Mouse (Mus musculus) left cerebral cortex, postnatal 36 days (tissue): ENCODE data around the gene Kcne4. TPM values are rescaled to one million over a fixed set of nuclear protein-coding genes. Genes with fewer than 3 reads are reported as not detected.
A peak's percentile ranks its signal among the peaks of the same experiment; 100 is the strongest.
"Not testable (repeated sequence)": the region's sequence is repeated elsewhere in the genome, so short reads cannot be mapped to it uniquely, and the experiment has no call there.

Source experiments
- DNase-seq, 2 experiments: peaks; one replicate each; pipeline ENCODE4 v3.0.0; 2021 to 2022; ENCODE audit warnings: low spot score in 2 of 2, mixed read lengths in 1 of 2
- intact Hi-C: fragments of 180-260 bp; cut with DNase I; formaldehyde crosslinking; loops from one replicate; pipeline ENCODE4 v1.15.1; 2025
- total RNA-seq, 2 experiments: library from RNA; stranded (reverse); gene quantifications; 2 replicates each; pipeline ENCODE4 v1.2.3; 2021

The Kcne4 gene
- 1 to 10 TPM; 1.1 to 1.3 TPM for total RNA-seq

DNA sequence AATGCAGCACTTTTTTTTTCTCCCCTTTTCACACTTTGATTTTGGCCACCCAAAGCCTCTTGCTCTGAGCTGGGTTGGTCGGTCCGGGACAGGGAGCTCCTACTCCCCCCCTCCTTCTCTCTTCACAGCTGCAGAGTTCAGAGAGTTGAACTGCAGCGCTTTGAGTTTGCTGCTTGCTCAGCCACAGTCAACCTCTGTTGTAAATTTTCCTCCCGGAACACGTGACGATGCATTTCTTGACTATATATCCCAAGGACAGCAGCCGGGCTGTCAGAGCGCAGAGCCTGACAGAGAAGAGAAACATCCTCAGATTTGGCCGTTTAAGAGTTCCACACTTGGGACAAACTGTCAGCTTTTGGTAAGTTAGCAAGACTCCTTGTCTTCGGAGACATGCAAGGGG lies at the start of gene Kcne4:
Gene Kcne4 (plus strand): TSS at position 120 of the 400 bp plus-strand sequence.
- no peak for DNase-seq
- intact Hi-C loops = no loop called here

DNA sequence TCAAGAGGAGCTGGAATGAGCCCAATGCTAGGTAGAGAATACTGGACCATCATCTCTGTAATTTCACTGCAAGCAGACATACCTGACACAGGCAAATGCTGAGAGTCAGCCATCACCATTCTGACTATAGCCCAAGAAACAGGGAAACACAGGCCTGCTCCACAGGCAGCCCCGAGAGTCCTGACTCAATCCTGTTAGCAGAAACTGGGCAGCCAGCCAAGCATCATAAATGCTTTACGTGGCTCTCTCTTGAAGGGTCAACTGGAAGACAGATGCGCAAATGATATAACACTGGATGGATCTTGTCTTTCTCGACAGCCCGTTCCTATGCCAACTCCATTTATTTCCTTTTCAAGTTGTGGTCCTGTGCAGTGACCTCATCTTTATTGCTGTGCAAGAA lies 34.7 kb upstream of the Kcne4 start:
- intact Hi-C loops = no loop called here
- DNase-seq = no peak

DNA sequence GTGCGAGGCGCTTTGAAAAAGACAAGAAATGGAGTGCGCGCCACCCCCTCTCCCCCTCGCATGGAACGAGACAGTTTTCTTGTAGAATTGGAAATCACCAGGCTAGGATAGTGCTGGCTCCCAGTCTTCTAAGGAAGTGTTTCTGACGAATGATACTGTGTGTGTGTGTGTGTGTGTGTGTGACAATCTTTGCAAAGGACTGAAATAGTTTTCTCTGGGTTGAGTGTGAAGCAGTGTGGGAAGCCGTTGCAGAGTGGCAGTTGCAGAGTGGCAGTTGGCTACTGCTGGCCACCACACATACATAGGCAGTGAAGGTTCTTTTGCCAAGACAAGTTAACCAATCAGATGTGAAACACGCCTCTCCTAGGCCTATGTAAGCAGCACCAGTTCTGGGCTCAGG lies 31.6 kb upstream of the Kcne4 start:
- intact Hi-C loops = not testable (repeated sequence)
- peak in 1 of 2 experiments; percentile 11 for DNase-seq

DNA sequence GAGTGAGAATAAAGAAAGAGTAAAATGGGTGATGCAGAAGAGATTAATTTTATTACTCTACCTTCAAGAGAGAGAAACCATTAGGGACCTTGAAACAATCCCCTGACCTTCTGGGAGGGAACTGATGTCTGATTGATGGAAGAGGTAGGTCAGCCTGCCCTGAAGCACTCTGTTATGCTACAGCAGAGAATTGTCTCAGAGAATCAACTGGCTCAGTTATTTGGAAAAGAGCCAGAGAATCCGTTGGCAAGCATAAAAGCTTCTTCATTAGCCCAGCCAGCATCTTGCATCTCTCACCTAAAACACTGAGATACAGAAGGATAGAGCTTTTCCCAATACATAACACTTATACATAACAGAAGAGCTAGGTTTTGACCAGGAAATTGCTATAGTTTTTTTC lies 26.8 kb upstream of the Kcne4 start:
- DNase-seq = no peak
- intact Hi-C loops = no loop called here

DNA sequence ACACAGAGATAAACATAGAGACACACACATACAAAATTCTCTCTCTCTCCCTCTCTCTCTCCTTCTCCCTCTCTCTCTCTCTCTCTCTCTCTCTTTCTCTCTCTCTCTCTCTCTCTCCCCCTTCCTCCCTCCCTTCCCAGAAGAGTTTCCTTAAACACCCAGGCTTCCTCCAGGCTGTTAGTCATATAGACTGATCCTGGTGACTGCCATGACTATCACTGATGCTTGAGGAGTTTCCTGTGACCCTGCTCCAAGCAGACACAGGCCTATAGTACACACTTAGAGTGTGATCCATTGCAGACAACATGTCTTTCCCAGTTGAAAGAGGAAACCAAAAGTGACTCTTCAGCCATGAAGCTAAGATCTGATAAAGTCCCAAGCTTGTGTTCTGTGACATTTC lies 9.1 kb upstream of the Kcne4 start:
- intact Hi-C loops = no loop called here
- no peak for DNase-seq

DNA sequence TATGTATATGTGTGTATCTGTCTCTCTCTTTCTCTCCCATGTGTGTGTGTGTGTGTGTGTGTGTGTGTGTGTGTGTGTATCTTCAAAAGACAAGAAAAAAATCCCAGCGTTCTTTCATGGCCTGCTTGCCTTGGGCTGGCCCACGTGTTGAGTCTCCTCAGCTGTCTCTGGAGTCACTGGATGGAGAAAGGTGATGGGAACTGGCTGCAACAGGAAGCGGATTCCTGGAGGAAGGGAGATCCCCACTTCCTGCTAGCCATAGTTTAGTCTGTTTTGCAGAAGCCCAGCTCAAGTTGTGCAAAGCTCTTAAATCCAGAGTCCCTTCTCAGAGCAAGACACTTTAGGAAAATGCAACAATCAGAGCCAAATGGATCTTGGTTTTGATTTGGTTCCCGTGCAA lies 6.7 kb upstream of the Kcne4 start:
- DNase-seq = no peak
- intact Hi-C loops = no loop called here

DNA sequence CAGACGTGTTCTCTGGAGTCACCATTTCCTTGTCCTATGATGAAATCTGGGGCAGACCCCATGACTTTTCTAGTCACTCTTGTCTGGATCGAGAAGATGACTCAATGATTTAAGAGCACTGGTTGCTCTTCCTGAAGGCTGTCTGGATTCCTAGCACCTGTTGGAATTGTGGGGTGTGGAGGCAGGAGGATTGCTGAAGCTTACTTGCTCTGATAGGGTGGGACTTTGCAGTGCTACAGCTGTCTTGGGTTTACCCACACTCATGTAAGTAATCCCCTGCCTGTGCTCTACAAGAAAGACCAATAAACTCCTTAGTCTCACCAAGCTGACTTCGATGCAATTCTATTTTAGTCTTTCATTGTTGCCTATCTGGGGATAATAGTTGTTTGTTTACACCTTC lies 5.7 kb upstream of the Kcne4 start:
- intact Hi-C loops = no loop called here
- no peak for DNase-seq

DNA sequence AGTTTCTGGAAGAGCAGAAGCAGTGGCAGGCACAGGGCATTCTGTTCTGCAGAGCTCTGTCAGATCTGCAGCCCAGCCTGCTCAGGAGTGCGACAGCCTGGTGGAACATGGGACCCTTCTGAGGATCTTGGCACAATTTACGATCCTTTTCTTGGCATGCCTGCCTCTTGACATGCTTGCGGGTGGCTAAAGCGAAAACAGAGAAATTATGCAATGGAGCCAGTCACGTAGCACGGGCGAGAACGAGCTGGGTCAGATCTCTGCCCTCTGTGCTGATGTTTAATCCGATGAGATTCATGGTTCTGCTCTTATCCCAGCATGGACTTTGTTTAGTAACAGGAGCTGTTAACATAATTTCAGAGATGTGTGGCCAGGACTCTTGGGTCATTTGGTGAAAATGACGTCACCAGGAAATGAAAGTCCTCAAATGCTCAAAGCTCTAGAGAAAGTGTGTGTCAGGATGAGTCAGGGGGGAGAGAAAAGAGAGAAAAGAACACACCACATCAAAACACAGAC lies 4.5 kb upstream of the Kcne4 start:
- intact Hi-C loops = no loop called here
- DNase-seq = no peak

DNA sequence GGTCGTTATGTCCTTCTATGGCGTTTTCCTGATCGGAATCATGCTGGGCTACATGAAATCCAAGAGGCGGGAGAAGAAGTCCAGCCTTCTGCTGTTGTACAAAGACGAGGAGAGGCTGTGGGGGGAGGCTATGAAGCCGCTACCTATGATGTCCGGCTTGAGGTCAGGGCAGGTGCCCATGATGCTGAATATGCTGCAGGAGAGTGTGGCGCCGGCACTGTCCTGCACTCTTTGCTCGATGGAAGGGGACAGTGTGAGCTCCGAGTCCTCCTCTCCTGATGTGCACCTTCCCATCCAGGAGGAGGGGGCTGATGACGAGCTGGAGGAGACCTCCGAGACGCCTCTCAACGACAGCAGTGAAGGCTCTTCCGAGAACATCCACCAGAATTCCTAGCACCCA lies 1.2 kb downstream of the Kcne4 start:
- intact Hi-C loops = no loop called here
- DNase-seq = no peak

DNA sequence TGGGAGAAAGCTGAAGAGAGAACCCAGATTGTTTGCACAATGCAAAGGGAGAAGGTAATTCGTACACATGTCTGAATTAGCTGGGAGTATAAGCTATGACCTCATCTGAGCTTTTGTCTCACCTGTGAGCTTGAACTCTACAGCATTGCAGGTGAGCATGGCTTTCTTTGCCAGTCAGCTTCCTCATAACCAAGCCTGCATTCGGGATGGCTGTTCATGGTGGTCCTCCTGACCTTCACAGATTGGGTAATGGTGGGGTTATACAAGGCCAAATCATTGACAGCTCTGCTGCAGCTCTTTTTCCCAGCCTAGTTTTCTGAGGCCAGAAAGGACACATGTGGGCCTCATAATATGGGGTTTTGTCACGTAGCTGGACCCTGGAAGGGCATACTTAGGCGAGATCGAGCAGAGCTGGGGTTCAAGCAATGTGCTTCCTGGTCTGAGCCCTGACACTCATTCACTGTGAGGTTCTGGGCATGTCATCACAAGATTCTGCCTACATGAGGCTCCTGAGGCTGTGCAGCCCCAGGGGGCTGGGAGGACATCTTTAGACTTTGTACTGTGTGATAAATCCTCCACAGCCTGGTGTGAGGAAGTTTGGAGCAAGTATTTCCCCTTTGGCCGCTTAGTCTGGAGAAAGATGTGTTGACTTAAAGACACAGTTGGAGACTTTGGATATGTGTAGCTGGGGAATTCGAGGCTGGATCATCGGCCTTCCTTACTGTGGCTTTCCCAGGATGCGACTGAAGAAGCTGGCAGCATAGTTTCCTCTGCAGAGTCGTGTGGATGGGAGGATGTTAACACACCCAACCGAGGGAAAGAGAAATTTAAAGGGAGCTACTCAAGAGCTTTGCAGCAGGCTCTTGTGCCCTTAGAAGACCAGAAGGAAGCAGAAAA lies 2.3 kb downstream of the Kcne4 start:
- no peak for DNase-seq
- intact Hi-C loops = no loop called here

DNA sequence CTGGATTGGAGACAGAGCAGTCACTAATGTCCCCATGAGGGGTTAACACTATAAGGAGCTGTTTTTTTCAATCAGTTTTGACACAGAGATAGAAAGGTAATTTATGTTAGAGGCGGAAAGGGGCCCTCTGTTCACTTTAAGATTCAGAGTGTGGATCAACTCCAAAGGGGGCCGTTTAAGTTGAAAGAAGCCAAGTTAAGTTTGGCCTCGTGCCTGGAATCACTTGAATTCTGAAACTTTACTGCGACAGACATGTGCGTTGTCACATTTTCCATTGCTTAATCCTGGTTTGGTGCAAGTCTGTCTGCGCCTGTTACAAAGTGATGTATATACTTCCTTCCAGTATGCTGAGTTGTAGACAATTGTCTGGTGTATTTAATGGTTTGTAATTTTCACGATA lies 3.0 kb downstream of the Kcne4 start:
- intact Hi-C loops = no loop called here
- DNase-seq = no peak

DNA sequence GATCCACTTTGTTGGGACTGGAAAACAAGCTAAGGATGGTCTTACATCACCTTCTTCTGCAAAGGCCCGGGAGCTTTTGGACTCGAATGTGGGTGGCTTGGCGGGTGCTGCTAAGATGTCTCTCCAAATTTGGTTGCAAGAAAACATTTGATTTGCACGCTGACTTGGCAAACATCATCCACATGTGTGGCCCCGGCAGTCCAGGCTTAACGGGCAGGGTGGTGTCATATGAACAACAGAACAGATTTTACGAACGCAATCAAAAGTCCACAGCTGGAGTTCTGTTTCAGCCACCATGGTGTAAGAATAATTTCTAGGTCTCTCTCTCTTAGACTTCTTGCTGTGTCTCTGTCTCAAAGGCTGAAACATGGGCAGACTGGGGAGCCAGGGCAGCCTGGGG lies 3.6 kb downstream of the Kcne4 start:
- DNase-seq = no peak
- intact Hi-C loops = no loop called here

DNA sequence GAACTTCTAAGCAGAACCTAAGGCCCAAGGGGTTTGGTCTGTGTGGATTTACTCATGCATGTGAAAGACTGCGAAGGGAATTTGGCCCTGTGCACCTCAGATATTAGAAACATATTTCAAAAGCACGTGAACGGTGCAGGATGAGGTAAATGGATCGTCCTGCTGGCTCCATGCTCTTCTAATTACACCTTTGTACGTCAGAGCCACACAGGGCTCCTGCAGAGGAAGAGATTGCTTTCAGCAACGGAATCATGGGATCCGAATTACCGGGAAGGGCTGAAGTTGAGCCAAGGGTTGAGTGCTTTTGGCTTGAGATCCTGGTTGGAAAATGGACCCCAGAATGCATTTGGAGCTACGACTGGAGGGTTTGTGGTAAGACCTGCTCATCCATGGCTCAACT lies 4.6 kb downstream of the Kcne4 start:
- intact Hi-C loops = no loop called here
- no peak for DNase-seq

DNA sequence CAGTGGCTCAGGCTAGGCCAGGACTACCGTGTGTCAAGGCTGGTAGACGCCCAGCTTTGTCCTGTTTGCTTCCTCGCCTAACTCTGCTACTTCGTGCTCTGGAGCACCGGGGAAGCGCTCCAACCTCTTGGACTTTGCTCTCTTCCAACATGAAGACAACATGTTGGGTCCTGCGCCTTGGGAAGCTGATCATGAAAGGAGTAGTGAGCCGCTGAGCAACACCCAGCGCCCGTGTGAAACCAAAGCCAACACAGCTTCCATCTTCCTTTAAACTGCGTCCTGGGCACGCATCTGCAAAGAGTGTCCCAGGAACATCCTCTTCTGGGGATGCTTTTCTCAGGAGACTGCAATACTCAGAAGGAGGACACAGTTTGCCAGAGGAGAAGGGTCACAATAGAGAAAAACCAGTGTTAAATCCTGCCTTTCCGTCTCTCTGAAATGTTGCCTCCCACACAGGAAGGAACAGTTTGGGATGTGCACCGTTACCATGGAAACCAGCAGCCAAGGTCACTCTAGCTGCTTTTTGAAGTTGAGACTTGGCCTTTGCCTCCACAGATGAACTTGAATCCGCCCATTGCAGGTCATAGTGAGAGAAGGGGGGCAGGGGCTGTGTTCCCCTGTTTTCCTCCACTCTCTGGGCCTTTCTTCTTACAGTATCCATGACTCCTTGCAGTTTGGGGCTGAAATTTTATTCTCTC lies 5.3 kb downstream of the Kcne4 start:
- intact Hi-C loops = no loop called here
- DNase-seq = no peak

DNA sequence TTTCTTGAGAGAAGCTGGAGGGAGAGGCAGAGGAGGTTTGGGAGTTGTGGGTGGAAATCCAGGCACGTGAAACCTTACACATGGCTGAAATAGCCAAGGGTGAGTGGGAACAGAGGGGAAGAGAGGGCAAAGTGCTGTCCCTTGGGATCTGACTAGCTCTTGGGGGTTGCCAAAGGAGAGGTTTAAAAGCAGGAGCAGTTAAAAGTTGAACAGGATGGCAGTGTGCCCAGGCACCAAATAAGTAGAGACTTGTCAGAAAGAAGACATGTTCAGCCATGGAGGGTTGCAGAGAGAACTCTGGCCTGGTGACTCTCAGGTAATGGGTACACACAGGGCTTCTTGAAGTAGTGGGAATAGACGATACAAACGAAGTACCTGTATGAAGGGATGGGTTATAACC lies 8.7 kb downstream of the Kcne4 start:
- intact Hi-C loops = no loop called here
- no peak for DNase-seq

DNA sequence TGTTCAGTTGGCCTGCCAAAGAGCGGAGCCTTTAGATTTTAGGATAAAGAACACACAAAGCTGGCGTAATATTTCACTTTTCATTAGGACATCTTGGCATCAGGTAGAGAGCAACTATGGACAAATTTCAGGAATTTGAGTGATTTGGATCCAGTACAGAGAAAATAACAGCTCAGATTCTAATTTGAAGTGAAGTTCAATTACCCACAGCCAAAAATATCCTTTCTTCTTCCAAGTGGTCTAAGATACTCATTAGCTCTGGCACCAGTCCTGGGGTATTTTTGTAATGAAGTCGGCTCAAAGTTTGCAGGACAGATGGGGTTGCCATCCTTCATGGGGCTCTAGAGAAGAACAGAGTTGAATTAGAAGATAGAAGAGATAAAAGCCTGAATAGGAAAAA lies 21.9 kb downstream of the Kcne4 start:
- intact Hi-C loops = no loop called here
- no peak for DNase-seq

DNA sequence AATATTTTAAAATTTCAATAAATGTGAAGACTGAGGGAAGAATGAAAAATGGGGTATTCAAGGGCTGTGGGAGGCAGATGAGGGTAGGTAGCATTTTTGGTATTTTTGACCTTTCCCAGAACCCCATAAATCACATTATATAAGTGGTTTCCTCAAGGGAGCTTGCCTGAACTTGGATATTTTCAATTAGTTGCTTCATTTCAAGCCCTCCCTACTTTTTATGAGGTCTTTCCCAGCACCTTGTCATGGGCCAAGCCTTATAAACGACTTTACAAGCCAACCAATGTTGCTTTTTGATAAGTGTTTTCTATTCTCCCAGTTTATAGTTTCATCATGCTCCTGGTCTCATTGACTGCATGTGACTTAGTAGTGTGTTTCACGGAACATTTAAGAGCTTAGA lies 24.2 kb downstream of the Kcne4 start:
- intact Hi-C loops = no loop called here
- no peak for DNase-seq

DNA sequence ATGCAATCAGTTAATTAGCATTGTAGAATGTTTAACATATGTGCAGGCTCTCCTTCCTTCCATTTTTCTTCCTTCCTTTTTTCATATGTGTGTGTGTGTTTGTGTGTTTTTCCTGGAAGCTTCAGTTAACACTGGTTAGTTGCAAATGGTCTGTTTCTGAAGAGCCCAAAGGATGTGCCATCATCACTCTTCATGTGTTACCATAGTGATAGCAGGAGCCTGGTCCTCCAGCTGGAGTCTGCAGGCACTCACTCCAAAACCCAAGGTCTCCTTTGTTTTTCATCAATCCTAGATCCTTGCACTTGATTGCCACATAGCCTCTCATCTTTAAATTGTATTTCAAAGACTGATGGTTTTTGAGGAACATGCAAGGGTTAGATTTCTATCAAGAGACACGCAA lies 29.1 kb downstream of the Kcne4 start:
- DNase-seq = no peak
- intact Hi-C loops = loop anchor here (5.0 kb wide), 1 partner anchor 118 kb away; no protein-coding TSS in a partner anchor

DNA sequence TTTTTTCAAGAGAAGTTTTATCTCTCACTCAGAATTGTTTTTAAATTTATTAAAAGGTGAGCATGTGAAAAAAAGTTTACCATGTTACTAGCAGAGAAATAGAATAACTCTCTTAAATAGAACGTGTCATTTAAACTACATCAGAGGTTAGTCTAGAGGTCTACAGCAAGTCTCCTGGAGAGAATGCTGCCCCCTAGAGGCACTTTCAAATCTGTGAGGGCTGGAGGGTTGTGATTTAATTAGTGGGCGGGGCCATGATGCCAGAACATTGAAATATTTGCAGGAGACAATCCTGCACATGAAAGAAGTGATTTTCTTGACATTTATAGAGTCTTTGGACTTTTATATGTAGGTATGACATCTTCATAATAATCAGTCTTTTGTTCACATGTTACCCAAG lies 29.9 kb downstream of the Kcne4 start:
- DNase-seq = no peak

DNA sequence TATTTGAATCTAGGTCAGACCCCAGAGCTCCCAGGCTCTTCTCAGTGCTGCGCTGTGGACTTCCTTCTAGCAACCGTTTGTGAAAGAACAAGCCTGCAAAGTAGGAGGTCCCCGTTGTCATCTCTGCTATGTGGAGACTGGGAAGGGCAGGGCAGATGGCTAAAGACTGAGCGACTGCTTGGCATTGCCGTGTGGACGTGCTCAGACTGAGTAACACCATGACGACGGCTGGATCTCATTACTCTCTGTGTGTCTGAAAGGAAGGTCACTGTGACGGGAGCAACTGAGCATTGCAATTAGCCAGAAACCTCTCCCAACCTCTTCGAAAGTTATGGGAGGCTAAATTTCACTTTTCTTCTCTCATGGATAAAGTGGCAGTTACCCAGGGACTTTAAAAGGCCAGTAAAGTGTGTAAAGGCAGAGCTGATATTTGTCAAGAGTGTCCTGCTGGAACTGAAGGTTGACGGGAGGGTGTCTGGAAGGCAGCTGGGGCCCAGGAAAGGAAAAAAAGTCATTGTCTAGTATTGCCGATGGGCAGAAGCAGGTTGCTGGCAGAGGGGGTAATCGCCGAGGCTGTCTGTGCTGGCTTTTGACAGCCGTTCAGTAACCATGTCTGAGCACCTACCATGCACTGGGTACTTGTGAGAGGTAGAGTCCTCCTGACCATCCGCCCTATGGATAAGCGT lies 36.0 kb downstream of the Kcne4 start:
- intact Hi-C loops = no loop called here
- no peak for DNase-seq

More for the DNA sequence above, 29.9 kb downstream of the Kcne4 start:
- intact Hi-C loops = loop anchor here (5.0 kb wide), 1 partner anchor 119 kb away; no protein-coding TSS in a partner anchor
